Mouse (Mus musculus) ES-E14 (cell line): ENCODE data around the gene Lrrc18. TPM values are rescaled to one million over a fixed set of nuclear protein-coding genes. Genes with fewer than 3 reads are reported as not detected.

Source experiments
- DNase-seq: peaks from one replicate; pipeline ENCODE4 v3.0.0-alpha.2; 2013; ENCODE audit warnings: low read depth, low spot score
- H3K27ac ChIP-seq: 2 replicates; pipeline ENCODE4 v1.5.1; 2012; ENCODE audit warnings: low read depth, mild to moderate bottlenecking, low read length, moderate library complexity, mixed read lengths; ENCODE audit not compliant: poor library complexity, insufficient read depth, severe bottlenecking
- H3K36me3 ChIP-seq: 2 replicates; pipeline ENCODE4 v1.6.1; 2012; ENCODE audit warnings: mild to moderate bottlenecking, low read length, moderate library complexity, mixed read lengths; ENCODE audit not compliant: control insufficient read depth, poor library complexity, insufficient read depth, severe bottlenecking
- H3K4me1 ChIP-seq, 2 experiments: fragments of 150-350 bp in 1 of 2; sonication (generic) in 1 of 2; 2 replicates each; pipeline ENCODE4 v1.6.1; 2012; ENCODE audit warnings: low read length in 2 of 2, mild to moderate bottlenecking in 1 of 2, mixed read lengths in 1 of 2; ENCODE audit not compliant: control insufficient read depth in 2 of 2, insufficient read depth in 2 of 2, poor library complexity in 1 of 2
- H3K4me3 ChIP-seq, 2 experiments: fragments of 150-350 bp in 1 of 2; sonication (generic) in 1 of 2; 2 replicates each; pipeline ENCODE4 v1.5.1; 2012; ENCODE audit warnings: low read length in 2 of 2, low read depth in 1 of 2, mild to moderate bottlenecking in 1 of 2, mixed read lengths in 1 of 2; ENCODE audit not compliant: insufficient read depth in 1 of 2, poor library complexity in 1 of 2, severe bottlenecking in 1 of 2
- H3K9ac ChIP-seq: 2 replicates; pipeline ENCODE4 v1.6.1; 2012; ENCODE audit warnings: low read depth, mild to moderate bottlenecking, low read length, mixed read lengths; ENCODE audit not compliant: poor library complexity, insufficient read depth, severe bottlenecking
- H3K9me3 ChIP-seq: fragments of 150-350 bp; sonication (generic); 2 replicates; pipeline ENCODE4 v1.6.1; 2012; ENCODE audit warnings: low read depth, mild to moderate bottlenecking, low read length; ENCODE audit not compliant: control insufficient read depth, insufficient read depth
- CHD2 ChIP-seq: IDR thresholded peaks from 2 replicates; pipeline ENCODE4 v1.6.1; 2014; ENCODE audit warnings: mild to moderate bottlenecking, low read depth, low read length, inconsistent platforms
- HCFC1 ChIP-seq: IDR thresholded peaks from 2 replicates; pipeline ENCODE4 v1.6.1; 2012; ENCODE audit warnings: low read length, inconsistent platforms, borderline replicate concordance; ENCODE audit not compliant: insufficient read depth
- MAFK ChIP-seq: IDR thresholded peaks from 2 replicates; pipeline ENCODE4 v1.6.1; 2014; ENCODE audit warnings: mild to moderate bottlenecking, low read depth, low read length, inconsistent platforms; ENCODE audit not compliant: insufficient read depth
- ZC3H11A ChIP-seq: IDR thresholded peaks from 2 replicates; pipeline ENCODE4 v1.6.1; 2012; ENCODE audit warnings: low read depth, mild to moderate bottlenecking, inconsistent platforms, low read length, borderline replicate concordance
- ZNF384 ChIP-seq: IDR thresholded peaks from 2 replicates; pipeline ENCODE4 v1.6.1; 2012; ENCODE audit warnings: low read depth, low read length, inconsistent platforms
- in situ Hi-C, 2 experiments: fragments of 600-800 bp; cut with MboI; formaldehyde crosslinking; loops; one replicate each; pipeline ENCODE4 v1.15.1; 2025; ENCODE audit warnings: low sequenced_read_pairs in 2 of 2, inconsistent platforms in 1 of 2; ENCODE audit not compliant: unreplicated experiment in 2 of 2
- total RNA-seq: library from RNA; depleted of rRNA; stranded (reverse); fragments of 300-350 nt; gene quantifications from 2 replicates; pipeline ENCODE4 v1.2.3, GENCODE M21; 2012

Gene Lrrc18
- total RNA-seq, 1 experiment: not detected

DNA sequence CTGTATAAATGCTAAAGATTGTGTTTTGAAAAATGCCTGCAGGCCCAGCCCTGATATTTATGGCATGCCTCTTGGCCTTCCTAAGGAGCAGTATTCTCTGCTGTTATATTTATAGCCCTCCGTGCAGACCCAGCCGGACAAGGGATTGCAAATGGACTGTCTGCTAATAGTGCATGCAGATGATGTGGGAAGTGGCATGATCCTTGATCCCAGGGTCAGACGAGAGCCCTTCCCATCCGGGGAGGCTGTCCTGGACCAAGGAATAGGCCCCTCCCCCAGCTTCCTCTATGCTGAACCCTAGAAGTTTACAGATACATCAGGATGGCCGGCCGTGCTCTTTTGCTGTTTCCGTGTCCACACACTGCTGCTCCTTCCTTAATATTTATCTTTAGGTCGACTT is 32.5 kb upstream of the Lrrc18 start:
- H3K9ac ChIP-seq: no peak overlapping the region
- H3K4me3 ChIP-seq: no peak overlapping the region
- TF ChIP-seq MAFK (no peak), ZNF384 (no peak), HCFC1 (no peak), ZC3H11A (no peak), CHD2 (no peak)
- in situ Hi-C loops: no loop called here
- no peaks in the 10 kb centered on the region for H3K9me3 ChIP-seq
- H3K4me1 ChIP-seq: no peaks in the 10 kb centered on the region
- H3K27ac ChIP-seq: no peak overlapping the region
- no peak for DNase-seq
- no peaks in the 10 kb centered on the region for H3K36me3 ChIP-seq

DNA sequence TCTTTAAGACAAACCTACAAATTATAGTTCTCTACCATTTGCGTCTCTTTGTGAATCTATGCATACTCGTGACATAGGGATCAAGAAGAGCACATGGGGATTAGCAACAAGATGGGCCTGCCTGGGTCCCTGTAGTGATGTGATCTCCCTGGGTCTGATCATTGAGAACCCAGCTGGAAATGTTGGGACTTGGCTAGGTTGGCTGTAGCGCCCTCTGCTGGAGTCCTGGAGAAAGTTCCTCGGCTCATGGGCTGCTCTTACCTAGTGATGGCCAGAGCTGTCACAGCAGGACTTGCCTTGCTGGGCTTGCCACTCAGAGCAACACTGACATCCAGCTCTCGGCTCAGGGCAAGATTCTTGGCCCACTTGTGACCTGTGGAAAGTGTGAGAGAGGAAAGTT is 30.7 kb upstream of the Lrrc18 start:
- DNase-seq: peak; percentile 43
- no peaks in the 10 kb centered on the region for H3K4me1 ChIP-seq
- H3K36me3 ChIP-seq: no peaks in the 10 kb centered on the region
- in situ Hi-C loops: no loop called here
- H3K9ac ChIP-seq: no peak overlapping the region
- no peaks in the 10 kb centered on the region for H3K9me3 ChIP-seq
- no peak overlapping the region for H3K27ac ChIP-seq
- TF ChIP-seq MAFK: no peak
- TF ChIP-seq CHD2: no peak
- TF ChIP-seq ZNF384: no peak
- peak; percentile 78; the same call in 1 of the 2 replicates for TF ChIP-seq ZC3H11A
- TF ChIP-seq HCFC1: no peak
- no peak overlapping the region for H3K4me3 ChIP-seq

DNA sequence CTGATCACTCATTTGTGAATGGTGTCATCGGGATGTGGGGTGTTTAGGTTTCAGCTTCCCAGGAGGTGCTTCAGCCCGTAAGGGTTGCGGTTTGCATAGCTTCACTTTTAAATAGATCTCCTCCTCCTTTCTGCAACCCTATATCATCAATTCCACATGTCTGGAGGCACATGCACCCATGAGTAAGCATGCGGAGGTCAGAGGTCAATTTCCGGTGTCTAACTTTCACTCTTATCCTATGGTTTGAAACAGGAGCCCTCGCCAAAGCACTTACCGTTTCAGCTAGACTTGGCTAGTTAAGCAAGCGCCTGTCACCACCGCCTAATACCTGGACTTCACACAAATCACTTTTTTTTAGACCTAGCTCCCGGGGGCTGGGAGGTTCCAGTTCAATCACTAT is 26.4 kb upstream of the Lrrc18 start:
- in situ Hi-C loops: no loop called here

DNA sequence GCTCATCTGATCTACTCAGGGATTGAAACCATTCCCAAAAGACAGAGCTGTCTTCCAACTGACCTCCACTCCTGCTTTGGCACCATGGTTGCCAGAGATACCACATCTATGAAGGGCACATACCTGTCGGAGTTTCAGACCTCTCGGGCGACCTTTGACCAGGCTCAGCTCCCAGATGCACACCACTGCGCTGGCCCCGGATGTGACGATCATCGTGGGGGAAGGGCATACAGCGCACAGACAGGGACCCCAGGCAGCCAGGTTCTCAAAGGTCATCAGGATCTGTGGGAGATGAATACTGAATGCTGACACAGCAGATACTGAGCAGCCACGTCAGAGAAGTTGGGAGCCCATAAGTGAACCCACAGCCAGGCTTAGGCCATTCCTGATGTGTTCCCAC is 20.5 kb upstream of the Lrrc18 start:
- H3K9me3 ChIP-seq: no peaks in the 10 kb centered on the region
- H3K36me3 ChIP-seq: no peaks in the 10 kb centered on the region
- in situ Hi-C loops: no loop called here
- TF ChIP-seq HCFC1 (no peak), ZNF384 (no peak), MAFK (peak; percentile 88), ZC3H11A (no peak), CHD2 (no peak)
- DNase-seq: no peak
- no peak overlapping the region for H3K27ac ChIP-seq
- no peak overlapping the region for H3K9ac ChIP-seq
- H3K4me3 ChIP-seq: no peak overlapping the region
- H3K4me1 ChIP-seq: no peaks in the 10 kb centered on the region

More for the DNA sequence above, 26.4 kb upstream of the Lrrc18 start:
- Histone ChIP-seq H3K4me3 (no peak overlapping the region), H3K27ac (no peak overlapping the region), H3K9ac (no peak overlapping the region), H3K36me3 (no peaks in the 10 kb centered on the region), H3K9me3 (no peaks in the 10 kb centered on the region), H3K4me1 (no peaks in the 10 kb centered on the region)
- TF ChIP-seq CHD2: no peak
- TF ChIP-seq ZC3H11A: no peak
- TF ChIP-seq HCFC1: no peak
- TF ChIP-seq MAFK: no peak
- TF ChIP-seq ZNF384: no peak
- no peak for DNase-seq

DNA sequence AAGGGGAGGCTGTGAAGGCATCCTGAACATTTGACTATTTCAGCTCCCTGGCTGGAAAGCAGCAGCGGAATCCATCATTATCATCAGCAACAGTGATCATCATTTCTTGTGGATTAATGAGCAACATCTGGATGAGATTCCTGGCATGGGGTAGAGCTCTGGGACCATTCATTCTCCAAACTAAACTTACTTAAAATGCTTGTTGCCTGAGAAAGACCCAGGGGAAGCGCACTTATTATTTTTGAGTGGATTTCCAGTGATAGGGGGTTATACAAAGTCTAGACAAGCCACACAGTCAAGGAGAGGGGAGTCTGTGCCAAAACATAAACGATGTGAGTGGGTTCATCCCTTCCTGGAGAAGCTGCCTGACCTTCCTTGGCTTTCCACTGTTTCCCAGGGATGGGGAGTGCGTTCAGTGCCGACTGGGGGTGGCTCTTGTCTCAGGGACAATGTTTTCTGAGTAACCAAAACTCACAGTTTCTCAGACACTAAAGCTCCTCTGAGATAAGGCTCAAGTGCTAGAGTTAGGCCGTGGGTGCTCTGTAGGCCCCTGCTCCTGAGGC is 6.9 kb upstream of the Lrrc18 start:
- Histone ChIP-seq H3K9ac (no peak overlapping the region), H3K27ac (no peak overlapping the region), H3K9me3 (no peaks in the 10 kb centered on the region), H3K36me3 (no peaks in the 10 kb centered on the region), H3K4me3 (no peak overlapping the region), H3K4me1 (no peaks in the 10 kb centered on the region)
- no peak for TF ChIP-seq ZNF384
- no peak for TF ChIP-seq MAFK
- no peak for TF ChIP-seq CHD2
- TF ChIP-seq HCFC1: no peak
- no peak for TF ChIP-seq ZC3H11A
- in situ Hi-C loops: no loop called here
- no peak for DNase-seq
